Mouse (Mus musculus): Measurements from ENCODE around the gene Arl11. TPM values are rescaled to one million over a fixed set of nuclear protein-coding genes. Genes with fewer than 3 reads are reported as not detected.
A peak's percentile ranks its signal among the peaks of the same experiment; 100 is the strongest.

Gene Arl11
- polyA plus RNA-seq (2015; fragmentation: Nextera tagmentation; extraction: Ambion mirVana): 0.88 and 1.1 TPM in 2 replicates

DNA sequence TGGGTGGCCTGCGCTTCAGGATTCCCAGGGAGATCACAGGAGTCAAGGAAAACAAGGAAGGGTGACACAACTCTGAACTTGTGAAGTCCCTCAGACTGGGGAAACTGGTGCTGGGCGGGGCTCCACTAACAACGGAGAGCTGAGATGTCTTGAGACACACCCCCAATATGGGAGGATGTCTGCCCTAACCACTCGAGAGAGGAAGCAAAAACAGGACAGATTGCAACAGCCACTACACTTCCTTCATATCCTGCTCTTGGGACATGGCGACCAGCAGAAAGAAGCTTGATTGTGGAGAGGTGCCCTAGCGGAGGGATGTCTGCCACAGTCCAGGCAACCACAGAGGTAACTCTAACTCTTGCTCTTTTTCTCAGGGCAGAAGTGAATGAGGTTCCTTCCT is at the start of gene Arl11:
Gene Arl11 (plus strand): TSS at position 161 of the 400 bp plus-strand sequence.
- H3K4me1 ChIP-seq: peaks cover 15% of the 10 kb centered on the region
- peak within 1 kb of the TSS; percentile 16; the same call in 1 of the 2 replicates for H3K27ac ChIP-seq
- H3K36me3 ChIP-seq: no peaks in the 10 kb centered on the region
- 56% methylated on average over 6 of the region's 6 CpGs for WGBS
- H3K4me3 ChIP-seq: no peak within 1 kb of the TSS
- H3K4me2 ChIP-seq: no peak within 1 kb of the TSS; the same call in 1 of the 2 replicates
- no peak for ATAC-seq (ENCODE audit: borderline replicate concordance, extremely low read depth, low FRiP score, low TSS enrichment)
- H3K9ac ChIP-seq: no peak within 1 kb of the TSS
- H3K9me3 ChIP-seq: no peaks in the 10 kb centered on the region
- no peaks in the 10 kb centered on the region for H3K27me3 ChIP-seq

DNA sequence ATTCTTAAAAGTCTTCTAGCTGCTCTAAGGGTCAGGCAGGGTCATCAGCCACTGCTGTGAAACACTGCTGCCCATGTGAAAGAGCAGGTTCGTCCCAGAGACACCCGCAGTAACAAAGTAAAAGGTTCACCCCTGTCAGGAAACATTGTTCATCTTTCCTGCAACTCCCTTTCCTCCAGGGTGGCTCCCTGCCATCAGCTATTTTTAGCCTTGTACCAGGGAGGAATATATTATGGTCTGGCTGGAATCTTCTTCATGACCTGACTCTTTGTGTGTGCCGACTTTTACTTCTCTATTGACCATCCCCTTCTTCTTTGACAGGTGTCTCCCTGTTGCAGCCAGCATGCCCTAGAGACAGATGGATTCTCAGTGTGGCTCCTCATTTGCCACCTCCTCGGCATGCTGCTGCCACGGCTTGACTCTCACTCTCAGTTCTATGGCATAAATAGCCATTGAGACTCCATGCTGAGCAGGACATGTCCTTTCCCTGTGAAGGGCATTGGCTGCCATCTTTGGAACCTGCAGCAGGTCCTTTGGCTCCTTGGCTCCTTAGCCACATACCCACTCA is 41.6 kb upstream of the Arl11 start:
- 46% methylated on average over 5 of the region's 5 CpGs for whole genome bisulfite sequencing
- ATAC-seq (ENCODE audit: borderline replicate concordance, extremely low read depth, low FRiP score, low TSS enrichment): no peak
- no peaks in the 10 kb centered on the region for H3K9me3 ChIP-seq
- no peak overlapping the region for H3K4me3 ChIP-seq
- no peaks in the 10 kb centered on the region for H3K4me1 ChIP-seq
- H3K9ac ChIP-seq: no peak overlapping the region
- no peak overlapping the region for H3K4me2 ChIP-seq
- H3K27me3 ChIP-seq: peaks cover 9% of the 10 kb centered on the region; the same call in 1 of the 2 replicates
- H3K27ac ChIP-seq: no peak overlapping the region
- no peaks in the 10 kb centered on the region for H3K36me3 ChIP-seq

DNA sequence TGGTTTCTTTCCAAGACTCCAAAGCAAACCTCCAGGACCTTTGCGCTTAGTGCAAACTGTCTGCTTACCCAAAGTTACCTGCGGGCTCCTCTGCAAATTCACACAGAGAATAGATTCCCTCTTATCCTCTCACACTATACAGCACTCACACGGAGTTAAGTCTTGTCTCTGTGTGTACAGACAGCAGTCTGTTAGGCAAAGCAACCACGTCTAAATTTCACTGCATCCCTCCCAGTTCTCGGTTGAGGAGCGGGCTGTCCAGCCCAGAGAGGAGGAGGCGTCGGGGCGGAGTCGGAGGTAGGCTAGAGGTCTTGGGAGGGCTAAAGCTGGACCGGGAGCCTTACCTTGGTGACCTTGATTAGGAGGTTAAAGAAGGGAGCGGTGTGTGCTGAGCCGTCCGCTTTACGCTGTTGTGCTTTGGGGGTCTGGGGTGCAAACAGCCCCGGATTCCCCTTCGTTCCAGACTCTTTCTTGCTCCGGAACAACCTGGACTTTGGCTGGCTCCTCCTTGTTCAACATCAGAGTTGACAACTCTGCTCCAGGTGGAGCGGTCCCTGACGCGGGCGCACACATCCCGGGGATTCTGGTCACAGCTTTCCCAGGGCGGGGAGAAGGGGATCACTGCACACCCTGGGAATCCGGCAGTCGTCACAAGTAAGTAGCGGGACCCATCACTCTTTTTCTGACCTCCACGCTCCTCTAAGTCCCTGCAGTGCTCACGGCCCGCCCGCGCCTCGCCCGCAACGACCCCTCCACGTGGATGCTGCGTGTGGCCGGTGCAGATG is 34.9 kb upstream of the Arl11 start:
- H3K36me3 ChIP-seq: no peaks in the 10 kb centered on the region
- H3K4me1 ChIP-seq: peaks cover 7% of the 10 kb centered on the region; the same call in 1 of the 2 replicates
- no peak for ATAC-seq (ENCODE audit: borderline replicate concordance, extremely low read depth, low FRiP score, low TSS enrichment)
- H3K4me2 ChIP-seq: peak overlapping the region; percentile 44
- no peaks in the 10 kb centered on the region for H3K9me3 ChIP-seq
- peak overlapping the region; percentile 21 for H3K4me3 ChIP-seq
- no peak overlapping the region for H3K9ac ChIP-seq
- H3K27ac ChIP-seq: no peak overlapping the region
- 5% methylated on average over 38 of the region's 38 CpGs for WGBS
- peaks cover 46% of the 10 kb centered on the region for H3K27me3 ChIP-seq

DNA sequence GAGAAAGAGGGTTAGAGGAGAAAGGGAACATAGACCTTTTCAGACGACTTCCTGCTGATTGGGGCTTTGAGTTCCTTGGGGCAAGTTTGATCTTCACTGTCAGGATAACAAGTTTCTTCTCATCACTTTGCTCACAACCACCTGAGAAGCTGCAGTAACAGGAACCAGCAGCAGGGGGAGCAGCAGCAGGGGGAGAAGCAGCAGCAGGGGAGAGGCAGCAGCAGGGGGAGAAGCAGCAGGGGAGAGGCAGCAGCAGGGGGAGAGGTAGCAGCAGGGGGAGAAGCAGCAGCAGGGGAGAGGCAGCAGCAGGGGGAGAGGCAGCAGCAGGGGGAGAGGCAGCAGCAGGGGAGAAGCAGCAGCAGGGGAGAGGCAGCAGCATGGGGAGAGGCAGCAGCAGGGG is 32.3 kb upstream of the Arl11 start:
- no peaks in the 10 kb centered on the region for H3K36me3 ChIP-seq
- peaks cover 7% of the 10 kb centered on the region; the same call in 1 of the 2 replicates for H3K4me1 ChIP-seq
- H3K27ac ChIP-seq: no peak overlapping the region
- no peaks in the 10 kb centered on the region for H3K9me3 ChIP-seq
- no peak for ATAC-seq (ENCODE audit: borderline replicate concordance, extremely low read depth, low FRiP score, low TSS enrichment)
- 29% methylated on average over 1 of the region's 1 CpGs for WGBS
- H3K4me2 ChIP-seq: no peak overlapping the region
- H3K4me3 ChIP-seq: no peak overlapping the region
- peaks cover 44% of the 10 kb centered on the region for H3K27me3 ChIP-seq
- H3K9ac ChIP-seq: no peak overlapping the region

- ATAC-seq (ENCODE audit: borderline replicate concordance, extremely low read depth, low FRiP score, low TSS enrichment): no peak
- no peak overlapping the region for H3K27ac ChIP-seq
- 74% methylated on average over 7 of the region's 7 CpGs for WGBS
- peaks cover 31% of the 10 kb centered on the region for H3K27me3 ChIP-seq
- H3K36me3 ChIP-seq: no peaks in the 10 kb centered on the region
- no peak overlapping the region for H3K4me3 ChIP-seq
- H3K4me1 ChIP-seq: peaks cover 7% of the 10 kb centered on the region; the same call in 1 of the 2 replicates
- no peak overlapping the region for H3K9ac ChIP-seq
- H3K4me2 ChIP-seq: no peak overlapping the region
- H3K9me3 ChIP-seq: no peaks in the 10 kb centered on the region
Measured at GRCm38 (mm10) chr14:61278676-61279300, 30.8 kb upstream of the Arl11 start.

DNA sequence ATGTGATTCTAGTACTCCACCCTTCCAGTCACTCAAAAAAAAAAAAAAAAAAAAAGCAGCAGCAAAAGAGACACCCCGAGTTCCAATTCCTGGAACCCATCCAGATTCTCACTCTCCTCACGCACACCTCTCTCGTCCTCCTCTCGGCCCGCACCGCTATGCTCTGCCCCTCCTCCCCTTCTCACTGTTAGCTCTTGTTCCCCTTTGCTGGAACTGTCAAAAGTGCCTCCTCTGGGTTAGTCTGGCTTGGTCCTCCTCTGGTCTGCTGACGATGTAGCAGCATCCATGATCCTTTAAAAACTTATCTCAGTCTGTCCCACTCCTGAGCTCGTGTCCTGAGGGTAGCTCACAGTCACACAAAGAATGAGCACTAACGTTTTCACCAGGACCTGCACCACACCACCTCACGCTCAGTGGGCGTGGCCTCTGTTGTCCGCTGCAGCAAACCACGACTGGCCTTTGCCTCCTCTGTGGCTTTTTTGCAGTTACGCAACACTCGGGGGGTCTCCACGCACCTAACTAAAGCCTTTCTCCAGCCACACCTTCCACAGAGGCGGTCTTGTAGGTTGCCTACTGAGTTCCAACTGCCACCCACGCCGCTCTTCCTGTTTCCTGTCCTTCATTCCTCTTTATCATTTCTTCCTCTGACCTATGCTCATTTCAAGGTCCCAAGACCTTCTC is 20.8 kb upstream of the Arl11 start:
- H3K36me3 ChIP-seq: no peaks in the 10 kb centered on the region
- WGBS: 50% methylated on average over 19 of the region's 19 CpGs
- no peak overlapping the region for H3K9ac ChIP-seq
- no peak overlapping the region for H3K27ac ChIP-seq
- H3K4me3 ChIP-seq: no peak overlapping the region
- no peak for ATAC-seq (ENCODE audit: borderline replicate concordance, extremely low read depth, low FRiP score, low TSS enrichment)
- H3K9me3 ChIP-seq: no peaks in the 10 kb centered on the region
- H3K27me3 ChIP-seq: no peaks in the 10 kb centered on the region; the same call in 1 of the 2 replicates
- H3K4me2 ChIP-seq: no peak overlapping the region
- H3K4me1 ChIP-seq: peaks cover 7% of the 10 kb centered on the region; the same call in 1 of the 2 replicates

DNA sequence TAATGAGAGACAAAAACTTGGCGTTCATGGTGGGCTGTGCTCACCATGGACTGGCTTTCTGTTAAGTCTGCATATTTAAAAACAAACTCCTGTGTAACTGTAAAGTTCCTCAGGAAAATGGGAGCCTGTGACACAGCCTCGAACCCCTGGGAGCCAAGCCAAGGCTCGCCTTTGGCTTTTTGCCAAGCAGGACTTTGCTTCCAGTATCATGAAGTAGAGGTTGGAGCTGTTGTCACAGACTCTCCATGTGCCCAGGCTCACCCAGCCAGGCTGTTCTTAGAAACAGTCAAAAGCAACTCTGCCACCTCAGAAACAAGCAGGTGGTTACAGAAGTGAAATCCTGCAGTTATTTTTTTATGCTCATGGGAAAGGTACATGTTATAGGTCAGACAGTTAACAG is 18.9 kb upstream of the Arl11 start:
- no peak for ATAC-seq (ENCODE audit: borderline replicate concordance, extremely low read depth, low FRiP score, low TSS enrichment)
- Histone ChIP-seq H3K27me3 (no peaks in the 10 kb centered on the region; the same call in 1 of the 2 replicates), H3K4me3 (no peak overlapping the region), H3K4me1 (peaks cover 7% of the 10 kb centered on the region; the same call in 1 of the 2 replicates), H3K9ac (no peak overlapping the region), H3K36me3 (no peaks in the 10 kb centered on the region), H3K9me3 (no peaks in the 10 kb centered on the region), H3K4me2 (no peak overlapping the region), H3K27ac (no peak overlapping the region)
- 25% methylated on average over 3 of the region's 3 CpGs for WGBS

GRCm38 (mm10) chr14:61293884-61294737 is 15.4 kb upstream of the Arl11 start:
- no peaks in the 10 kb centered on the region for H3K9me3 ChIP-seq
- no peak for ATAC-seq (ENCODE audit: borderline replicate concordance, extremely low read depth, low FRiP score, low TSS enrichment)
- WGBS: 47% methylated on average over 16 of the region's 16 CpGs
- H3K4me1 ChIP-seq: peaks cover 4% of the 10 kb centered on the region; the same call in 1 of the 2 replicates
- H3K27ac ChIP-seq: no peak overlapping the region
- no peak overlapping the region for H3K4me3 ChIP-seq
- no peak overlapping the region for H3K4me2 ChIP-seq
- H3K9ac ChIP-seq: no peak overlapping the region
- H3K36me3 ChIP-seq: no peaks in the 10 kb centered on the region
- H3K27me3 ChIP-seq: no peaks in the 10 kb centered on the region

- Histone ChIP-seq H3K36me3 (no peaks in the 10 kb centered on the region), H3K9me3 (no peaks in the 10 kb centered on the region), H3K27me3 (no peaks in the 10 kb centered on the region), H3K9ac (no peak overlapping the region), H3K4me1 (peaks cover 4% of the 10 kb centered on the region; the same call in 1 of the 2 replicates), H3K27ac (no peak overlapping the region), H3K4me3 (no peak overlapping the region), H3K4me2 (no peak overlapping the region)
- 19% methylated on average over 6 of the region's 6 CpGs for WGBS
- ATAC-seq (ENCODE audit: borderline replicate concordance, extremely low read depth, low FRiP score, low TSS enrichment): no peak
Measured at GRCm38 (mm10) chr14:61294738-61295079, 14.8 kb upstream of the Arl11 start.

DNA sequence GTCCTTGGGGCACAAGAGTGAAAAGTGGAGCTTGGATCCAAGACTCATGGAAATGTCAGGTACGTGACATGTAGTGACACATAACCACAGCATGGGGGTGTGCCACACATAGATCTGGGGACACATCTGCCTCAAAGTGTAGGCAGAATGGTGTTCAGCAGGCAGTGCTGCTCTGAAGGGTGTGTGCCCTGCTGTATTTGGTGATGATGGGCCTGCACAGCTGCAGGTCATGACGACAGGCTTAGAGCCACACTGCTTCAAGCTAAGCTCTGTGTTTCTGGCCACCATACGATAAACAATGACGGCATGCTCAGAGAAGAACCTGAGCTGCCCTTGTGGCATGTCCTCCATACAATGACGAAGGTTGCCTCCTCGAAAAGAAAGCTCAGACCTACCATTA is 9.7 kb upstream of the Arl11 start:
- H3K36me3 ChIP-seq: no peaks in the 10 kb centered on the region
- H3K27ac ChIP-seq: no peak overlapping the region
- no peak for ATAC-seq (ENCODE audit: borderline replicate concordance, extremely low read depth, low FRiP score, low TSS enrichment)
- H3K9me3 ChIP-seq: no peaks in the 10 kb centered on the region
- H3K4me3 ChIP-seq: no peak overlapping the region
- H3K27me3 ChIP-seq: no peaks in the 10 kb centered on the region
- H3K4me1 ChIP-seq: no peaks in the 10 kb centered on the region
- WGBS: 78% methylated on average over 6 of the region's 6 CpGs
- H3K9ac ChIP-seq: no peak overlapping the region
- H3K4me2 ChIP-seq: no peak overlapping the region

DNA sequence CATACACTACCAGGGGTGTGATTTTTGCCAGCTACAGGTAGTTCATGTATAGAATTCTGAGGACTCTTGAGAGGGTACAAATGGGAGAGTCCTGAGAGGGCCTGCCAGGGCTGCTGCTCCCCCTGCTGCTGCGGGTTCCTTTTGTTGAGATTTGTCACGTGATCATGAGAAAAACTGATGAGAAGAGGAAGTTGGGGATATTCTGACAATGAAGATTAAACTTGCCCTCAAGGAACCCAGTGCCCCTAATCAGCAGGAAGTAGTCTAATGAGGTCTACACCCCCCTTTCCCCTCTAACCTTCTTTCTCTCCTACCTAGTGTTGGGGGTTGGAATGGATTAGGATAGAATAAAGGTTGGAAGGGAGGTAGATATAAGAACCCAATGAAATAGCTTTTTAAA is 8.2 kb upstream of the Arl11 start:
- H3K27ac ChIP-seq: no peak overlapping the region
- H3K4me3 ChIP-seq: no peak overlapping the region
- H3K36me3 ChIP-seq: no peaks in the 10 kb centered on the region
- no peaks in the 10 kb centered on the region for H3K4me1 ChIP-seq
- H3K4me2 ChIP-seq: no peak overlapping the region
- no peaks in the 10 kb centered on the region for H3K27me3 ChIP-seq
- no peaks in the 10 kb centered on the region for H3K9me3 ChIP-seq
- WGBS: 43% methylated on average over 2 of the region's 2 CpGs
- ATAC-seq (ENCODE audit: borderline replicate concordance, extremely low read depth, low FRiP score, low TSS enrichment): no peak
- H3K9ac ChIP-seq: no peak overlapping the region

Data from lung, embryonic 15.5 days (tissue).